Mouse (Mus musculus) megakaryocyte, embryonic 14.5 days (primary cell): ENCODE data around the gene Fto.

Source experiments
- FLI1 ChIP-seq: IDR thresholded peaks from 2 replicates; pipeline ENCODE4 v1.6.1; 2012; ENCODE audit warnings: low read length, inconsistent platforms, mixed read lengths
- GATA1 ChIP-seq: IDR thresholded peaks from 3 replicates; pipeline ENCODE4 v1.6.1; 2012; ENCODE audit warnings: mixed read lengths, low read length, inconsistent platforms, borderline replicate concordance

- TF ChIP-seq GATA1, result no peak
- TF ChIP-seq FLI1, result no peak
Measured at GRCm38 (mm10) chr8:91676928-91677327, 363.6 kb downstream of the Fto start.
